Mouse (Mus musculus): ENCODE measurements around the gene Pskh1. TPM values are rescaled to one million over a fixed set of nuclear protein-coding genes. Genes with fewer than 3 reads are reported as not detected.
A peak's percentile ranks its signal among the peaks of the same experiment; 100 is the strongest.

Pskh1 gene
- total RNA-seq (2014; rRNA removed) (16.6 and 24.5 TPM in 2 replicates), polyA plus RNA-seq (2015; fragmentation: Nextera tagmentation; extraction: Ambion mirVana) (8.0 and 10.4 TPM in 2 replicates)

DNA sequence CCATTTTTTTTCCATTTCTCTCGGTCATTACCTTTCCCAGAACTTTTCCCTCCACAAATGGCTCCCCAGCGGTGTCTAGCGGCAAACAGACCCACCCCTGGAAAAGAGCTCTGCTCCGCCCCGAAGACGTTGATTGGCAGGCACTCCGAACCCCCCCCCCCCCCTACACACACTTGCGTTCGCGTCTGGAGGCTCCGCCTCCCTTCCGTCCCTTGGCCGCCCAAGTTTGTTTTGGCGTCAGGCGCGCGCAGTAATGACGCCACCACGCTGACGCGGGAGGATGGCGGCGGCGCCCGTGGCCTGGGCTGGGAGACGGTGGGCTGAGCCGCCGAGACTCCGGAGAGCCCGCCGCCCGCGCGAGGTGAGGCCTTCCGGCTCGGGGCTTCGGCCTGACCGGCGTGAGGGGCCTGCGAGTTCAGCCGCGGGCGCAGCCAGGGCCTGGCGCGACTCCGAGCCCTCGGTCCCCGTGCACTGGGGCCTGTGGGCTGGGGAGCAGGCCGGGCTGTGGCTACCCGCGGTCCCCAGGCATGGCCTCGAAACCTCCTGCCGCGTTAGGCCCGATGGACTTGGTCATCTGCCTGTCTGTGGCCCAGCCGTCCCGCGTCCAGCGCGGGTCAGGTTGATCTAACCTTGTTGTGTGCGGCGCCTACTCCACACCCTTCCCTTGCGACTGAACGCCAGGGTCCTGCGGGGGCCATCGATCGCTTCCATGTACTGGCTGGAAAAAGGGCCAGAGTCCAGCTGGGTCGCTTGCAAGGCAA lies at the start of gene Pskh1:
Gene Pskh1 (plus strand): TSS at position 262 of the 761 bp plus-strand sequence.
- ATAC-seq (peak; percentile 97), DNase-seq (peak; percentile 96)
- under 1% methylated on average over 67 of the region's 68 CpGs for WGBS
- Histone ChIP-seq H3K9ac (peak within 1 kb of the TSS; percentile 98), H3K27ac (ENCODE audit: low read depth, low read length) (peak within 1 kb of the TSS; percentile 84), H3K36me3 (ENCODE audit: insufficient read depth) (no peaks in the 10 kb centered on the region), H3K4me2 (ENCODE audit: low read depth) (peak within 1 kb of the TSS; percentile 85), H3K4me3 (ENCODE audit: low read depth, low read length) (peak within 1 kb of the TSS; percentile 94), H3K27me3 (ENCODE audit: insufficient read depth, low read length) (no peaks in the 10 kb centered on the region), H3K4me1 (ENCODE audit: insufficient read depth) (no peaks in the 10 kb centered on the region), H3K9me3 (ENCODE audit: low read length) (no peaks in the 10 kb centered on the region)
- TF ChIP-seq CTCF (IDR thresholded peaks at IDR 0.05; ENCODE audit: low read depth): no peak

DNA sequence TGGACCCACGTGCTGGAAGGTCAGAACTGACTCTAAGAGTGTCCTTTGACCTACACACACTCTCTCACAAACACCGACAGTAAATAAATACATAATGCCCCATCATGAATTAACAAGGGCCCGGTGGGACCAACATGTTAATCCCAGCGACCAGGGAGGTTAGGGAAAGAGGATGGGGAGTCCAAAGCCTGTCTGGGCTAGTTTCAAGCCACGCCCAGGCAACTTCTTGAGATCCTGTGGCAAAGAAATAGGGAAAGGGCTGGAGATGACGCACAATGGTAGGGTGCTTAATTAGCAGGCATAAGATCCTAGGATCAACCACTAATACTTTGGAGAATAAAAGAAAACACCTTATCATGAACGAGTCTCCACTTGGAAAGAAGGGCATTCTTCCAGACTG lies 49.6 kb upstream of the Pskh1 start:
- peaks cover 4% of the 10 kb centered on the region; the same call in 1 of the 2 replicates for H3K4me1 ChIP-seq (ENCODE audit: insufficient read depth)
- no peak overlapping the region for H3K27ac ChIP-seq (ENCODE audit: low read depth, low read length)
- no peak for TF ChIP-seq CTCF (IDR thresholded peaks at IDR 0.05; ENCODE audit: low read depth)
- no peak for ATAC-seq
- DNase-seq: no peak
- no peak overlapping the region for H3K4me3 ChIP-seq (ENCODE audit: low read depth, low read length)
- H3K9me3 ChIP-seq (ENCODE audit: low read length): no peaks in the 10 kb centered on the region
- 76% methylated on average over 7 of the region's 7 CpGs for WGBS
- no peak overlapping the region for H3K9ac ChIP-seq
- H3K4me2 ChIP-seq (ENCODE audit: low read depth): peak overlapping the region; percentile 10; the same call in 1 of the 2 replicates
- H3K27me3 ChIP-seq (ENCODE audit: insufficient read depth, low read length): no peaks in the 10 kb centered on the region
- peaks cover 35% of the 10 kb centered on the region for H3K36me3 ChIP-seq (ENCODE audit: insufficient read depth)

DNA sequence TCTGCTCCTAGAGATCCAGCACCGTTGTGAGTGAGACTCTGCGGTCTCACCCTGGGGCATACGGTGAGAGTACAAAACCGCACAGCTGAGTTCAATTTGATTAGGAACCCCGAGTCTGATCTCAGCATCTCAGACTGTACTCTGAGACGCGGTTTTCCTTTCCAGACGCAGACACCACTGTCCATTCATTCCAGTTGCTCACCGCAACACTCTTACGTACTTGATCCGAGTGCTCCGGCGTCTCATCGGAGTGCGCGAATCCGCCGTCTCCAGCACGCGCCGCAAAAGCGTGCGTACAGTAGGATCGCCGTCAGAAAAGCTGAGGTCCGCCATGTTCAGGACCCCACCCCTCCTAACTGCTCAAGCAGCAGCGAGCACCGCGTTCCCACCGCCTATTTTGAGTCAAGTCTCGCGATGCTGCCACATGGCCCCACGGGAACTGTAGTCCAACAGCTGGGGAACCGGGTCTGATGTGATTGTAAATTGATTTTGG lies 48.5 kb upstream of the Pskh1 start:
- Histone ChIP-seq H3K9me3 (ENCODE audit: low read length) (no peaks in the 10 kb centered on the region), H3K4me3 (ENCODE audit: low read depth, low read length) (peak overlapping the region; percentile 75), H3K36me3 (ENCODE audit: insufficient read depth) (peaks cover 24% of the 10 kb centered on the region), H3K4me1 (ENCODE audit: insufficient read depth) (peaks cover 13% of the 10 kb centered on the region; the same call in 1 of the 2 replicates), H3K27ac (ENCODE audit: low read depth, low read length) (peak overlapping the region; percentile 81), H3K27me3 (ENCODE audit: insufficient read depth, low read length) (no peaks in the 10 kb centered on the region), H3K4me2 (ENCODE audit: low read depth) (peak overlapping the region; percentile 68), H3K9ac (peak overlapping the region; percentile 66)
- no peak for TF ChIP-seq CTCF (IDR thresholded peaks at IDR 0.05; ENCODE audit: low read depth)
- ATAC-seq: peak; percentile 90
- peak; percentile 95 for DNase-seq
- WGBS: under 1% methylated on average over 34 of the region's 34 CpGs

DNA sequence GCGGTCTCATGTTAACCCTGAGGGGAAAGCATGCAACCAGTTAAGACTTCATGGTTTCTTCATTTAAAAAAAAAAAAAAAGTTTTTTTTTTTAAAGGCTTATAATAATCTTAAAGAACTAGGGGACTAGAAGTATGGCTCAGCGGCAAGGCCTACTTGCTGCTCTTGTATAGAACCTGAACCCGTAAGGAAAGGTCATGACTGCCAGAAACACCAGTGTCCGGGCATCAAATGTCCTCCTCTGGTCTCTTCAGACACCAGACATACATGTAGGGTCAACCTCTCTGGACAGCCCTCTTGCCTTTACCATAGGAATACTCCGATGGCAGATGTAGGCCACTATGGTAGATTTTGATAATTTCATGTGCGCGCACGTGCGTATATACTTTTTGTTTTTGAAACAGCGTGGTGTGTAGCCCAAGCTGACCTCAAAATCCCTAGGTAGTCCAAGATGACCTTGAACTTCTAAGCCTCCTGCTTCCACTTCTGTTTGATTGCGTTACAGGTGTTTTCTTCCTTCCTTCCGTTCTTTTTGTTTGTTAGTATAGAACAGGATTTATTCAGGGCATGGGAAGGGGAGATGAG lies 48.0 kb upstream of the Pskh1 start:
- TF ChIP-seq CTCF (IDR thresholded peaks at IDR 0.05; ENCODE audit: low read depth): no peak
- DNase-seq (no peak), ATAC-seq (no peak)
- Histone ChIP-seq H3K36me3 (ENCODE audit: insufficient read depth) (peaks cover 19% of the 10 kb centered on the region), H3K4me1 (ENCODE audit: insufficient read depth) (peaks cover 16% of the 10 kb centered on the region; the same call in 1 of the 2 replicates), H3K9ac (no peak overlapping the region), H3K4me3 (ENCODE audit: low read depth, low read length) (0 out of 2 replicates have a peak overlapping the region, but pooled peaks have one; percentile 75), H3K27me3 (ENCODE audit: insufficient read depth, low read length) (no peaks in the 10 kb centered on the region), H3K27ac (ENCODE audit: low read depth, low read length) (no peak overlapping the region), H3K4me2 (ENCODE audit: low read depth) (no peak overlapping the region), H3K9me3 (ENCODE audit: low read length) (no peaks in the 10 kb centered on the region)
- WGBS: 82% methylated on average over 12 of the region's 12 CpGs

DNA sequence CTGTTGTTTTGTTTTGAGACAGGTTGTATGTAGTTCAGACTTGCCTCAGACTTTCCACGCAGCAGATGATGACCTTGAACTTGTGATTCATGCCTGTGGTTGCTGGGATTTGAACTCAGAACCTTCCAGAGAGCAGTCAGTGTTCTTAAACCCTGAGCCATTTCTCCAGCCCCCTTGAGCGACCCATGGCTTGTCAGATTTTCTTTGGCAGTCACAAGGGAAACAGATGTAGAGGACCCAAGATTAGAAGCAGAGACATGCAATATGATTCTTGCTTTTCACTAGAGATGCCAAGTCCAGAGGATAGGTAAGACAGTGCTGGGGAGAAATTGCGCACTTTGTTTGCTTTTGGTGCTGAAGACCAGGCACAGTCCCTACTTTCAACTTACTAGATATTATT lies 47.1 kb upstream of the Pskh1 start, which contains the start of gene Cenpt:
Gene Cenpt (minus strand): TSS at position 101 of the 400 bp plus-strand sequence.
- Histone ChIP-seq H3K4me1 (ENCODE audit: insufficient read depth) (peaks cover 21% of the 10 kb centered on the region; the same call in 1 of the 2 replicates), H3K4me2 (ENCODE audit: low read depth) (no peak within 1 kb of the TSS), H3K4me3 (ENCODE audit: low read depth, low read length) (no peak within 1 kb of the TSS), H3K9me3 (ENCODE audit: low read length) (no peaks in the 10 kb centered on the region), H3K27ac (ENCODE audit: low read depth, low read length) (no peak within 1 kb of the TSS), H3K9ac (no peak within 1 kb of the TSS), H3K36me3 (ENCODE audit: insufficient read depth) (peaks cover 12% of the 10 kb centered on the region), H3K27me3 (ENCODE audit: insufficient read depth, low read length) (no peaks in the 10 kb centered on the region)
- ATAC-seq: no peak
- no peak for DNase-seq
- TF ChIP-seq CTCF (IDR thresholded peaks at IDR 0.05; ENCODE audit: low read depth): no peak
- WGBS: 94% methylated on average over 3 of the region's 3 CpGs

DNA sequence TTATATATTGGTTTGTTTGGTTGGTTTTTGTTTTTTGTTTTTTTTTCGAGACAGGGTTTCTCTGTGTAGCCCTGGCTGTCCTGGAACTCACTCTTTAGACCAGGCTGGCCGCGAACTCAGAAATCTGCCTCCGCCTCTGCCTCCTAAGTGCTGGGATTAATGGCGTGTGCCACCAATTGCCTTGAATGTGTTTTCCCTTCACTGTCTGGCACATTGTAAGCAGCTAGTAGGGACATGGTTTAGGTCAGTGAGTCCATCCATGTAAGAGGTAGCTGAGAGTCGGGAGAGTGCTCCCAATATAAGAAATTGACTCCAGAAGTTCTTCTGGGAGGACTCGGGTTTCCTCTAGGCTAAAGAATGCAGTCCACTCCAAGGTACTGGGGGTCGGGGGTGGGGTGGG lies 45.9 kb upstream of the Pskh1 start:
- ATAC-seq (no peak), DNase-seq (no peak)
- H3K9ac ChIP-seq: peak overlapping the region; percentile 61; the same call in 1 of the 2 replicates
- H3K36me3 ChIP-seq (ENCODE audit: insufficient read depth): peaks cover under 1% of the 10 kb centered on the region
- peak overlapping the region; percentile 83 for H3K4me3 ChIP-seq (ENCODE audit: low read depth, low read length)
- H3K9me3 ChIP-seq (ENCODE audit: low read length): no peaks in the 10 kb centered on the region
- TF ChIP-seq CTCF (IDR thresholded peaks at IDR 0.05; ENCODE audit: low read depth): no peak
- H3K4me1 ChIP-seq (ENCODE audit: insufficient read depth): peaks cover 21% of the 10 kb centered on the region; the same call in 1 of the 2 replicates
- 30% methylated on average over 8 of the region's 8 CpGs for WGBS
- no peak overlapping the region for H3K27ac ChIP-seq (ENCODE audit: low read depth, low read length)
- peak overlapping the region; percentile 29; the same call in 1 of the 2 replicates for H3K4me2 ChIP-seq (ENCODE audit: low read depth)
- H3K27me3 ChIP-seq (ENCODE audit: insufficient read depth, low read length): no peaks in the 10 kb centered on the region

All from forebrain, postnatal 0 days (tissue).